Mouse (Mus musculus) heart, postnatal 36 days (tissue): ENCODE results near the gene Olfr1359. TPM values are rescaled to one million over a fixed set of nuclear protein-coding genes. Genes with fewer than 3 reads are reported as not detected.
"Not testable (repeated sequence)": the region's sequence is repeated elsewhere in the genome, so short reads cannot be mapped to it uniquely, and the experiment has no call there.

ENCODE experiments used
- DNase-seq, 2 experiments: peaks; one replicate each; pipeline ENCODE4 v3.0.0; 2021 to 2022
- intact Hi-C: fragments of 180-260 bp; cut with DNase I; formaldehyde crosslinking; loops from one replicate; pipeline ENCODE4 v1.15.1; 2025
- total RNA-seq, 2 experiments: library from RNA; stranded (reverse); gene quantifications; 2 replicates each; pipeline ENCODE4 v1.2.3; 2021

Olfr1359 gene
- total RNA-seq, 2 experiments from 2014 or later: not detected

- DNase-seq: no peak
Measured at GRCm38 (mm10) chr13:21722373-21722925, 24.5 kb downstream of the Olfr1359 start.

GRCm38 (mm10) chr13:21722993-21723836 is 25.3 kb downstream of the Olfr1359 start:
- DNase-seq: no peak
- intact Hi-C loops: no loop called here

More at GRCm38 (mm10) chr13:21722373-21722925, 24.5 kb downstream of the Olfr1359 start:
- intact Hi-C loops: no loop called here

- intact Hi-C loops: no loop called here
- DNase-seq: no peak
Measured at GRCm38 (mm10) chr13:21727948-21728572, 30.1 kb downstream of the Olfr1359 start.

- DNase-seq: no peak
- intact Hi-C loops: no loop called here
Measured at GRCm38 (mm10) chr13:21729544-21729943, 31.6 kb downstream of the Olfr1359 start.

GRCm38 (mm10) chr13:21733466-21733865 is 35.6 kb downstream of the Olfr1359 start:
- no peak for DNase-seq
- intact Hi-C loops: no loop called here

- intact Hi-C loops: loop anchor here (1.0 kb wide), 2 partner anchors 16 to 20 kb away; partner anchors contain the start of gene Hist1h4k
Measured at GRCm38 (mm10) chr13:21734010-21734905, 36.3 kb downstream of the Olfr1359 start.

GRCm38 (mm10) chr13:21734906-21735767 is 37.2 kb downstream of the Olfr1359 start, which contains the start of gene Hist1h4j:
Gene Hist1h4j, plus strand, starts transcription at chr13:21735064.
- intact Hi-C loops: loop anchor here (1.0 kb wide), 2 partner anchors 15 to 21 kb away; partner anchors contain the start of gene Hist1h4k
- peak; percentile 22 to 66 for DNase-seq

More at GRCm38 (mm10) chr13:21734010-21734905, 36.3 kb downstream of the Olfr1359 start:
- peak; percentile 71 to 77 for DNase-seq

- no peak for DNase-seq
- intact Hi-C loops: loop anchor here (5.0 kb wide), 1 partner anchor 33 kb away; no protein-coding TSS in a partner anchor
Measured at GRCm38 (mm10) chr13:21745006-21745405, 47.1 kb downstream of the Olfr1359 start.

- DNase-seq: no peak
- intact Hi-C loops: loop anchor here (1.0 to 5.0 kb wide), 2 partner anchors 15 to 37 kb away; no protein-coding TSS in a partner anchor
Measured at GRCm38 (mm10) chr13:21749387-21750158, 51.7 kb downstream of the Olfr1359 start.

GRCm38 (mm10) chr13:21750159-21751017 is 52.5 kb downstream of the Olfr1359 start, which contains the start of gene Hist1h4k:
Gene Hist1h4k, minus strand, starts transcription at chr13:21750505.
- intact Hi-C loops: loop anchor here (1.0 kb wide), 1 partner anchor 16 kb away; no protein-coding TSS in a partner anchor
- DNase-seq: peak; percentile 87

- intact Hi-C loops: no loop called here
- DNase-seq: no peak
Measured at GRCm38 (mm10) chr13:21751417-21751816, 53.5 kb downstream of the Olfr1359 start.

- DNase-seq: no peak
- intact Hi-C loops: no loop called here
Measured at GRCm38 (mm10) chr13:21751827-21752226, 53.9 kb downstream of the Olfr1359 start.

GRCm38 (mm10) chr13:21752356-21752755 is 54.4 kb downstream of the Olfr1359 start:
- intact Hi-C loops: no loop called here
- DNase-seq: no peak

- intact Hi-C loops: no loop called here
- DNase-seq: no peak
Measured at GRCm38 (mm10) chr13:21753051-21753523, 55.2 kb downstream of the Olfr1359 start.

GRCm38 (mm10) chr13:21753524-21754285 is 55.8 kb downstream of the Olfr1359 start, which contains the start of the genes Hist1h2ak and Hist1h2bn:
Gene Hist1h2ak, minus strand, starts transcription at chr13:21753827.
Gene Hist1h2bn, plus strand, starts transcription at chr13:21754123.
- peak; percentile 40 to 65 for DNase-seq
- intact Hi-C loops: not testable (repeated sequence)
